Mouse (Mus musculus) heart, adult 2 months (tissue): ENCODE data around the gene Pip5k1c.

ENCODE experiments used
- CTCF ChIP-seq: fragments of 200-600 bp; IDR thresholded peaks from 2 replicates; pipeline ENCODE4 v1.8.1; 2022; ENCODE audit warnings: antibody characterized with exemption, mild to moderate bottlenecking, moderate library complexity
- POLR2A ChIP-seq: fragments of 200-500 bp; IDR thresholded peaks from 2 replicates; pipeline ENCODE4 v1.6.1; 2011; ENCODE audit warnings: mild to moderate bottlenecking, low read depth, low read length, control low read depth; ENCODE audit not compliant: insufficient read depth

DNA sequence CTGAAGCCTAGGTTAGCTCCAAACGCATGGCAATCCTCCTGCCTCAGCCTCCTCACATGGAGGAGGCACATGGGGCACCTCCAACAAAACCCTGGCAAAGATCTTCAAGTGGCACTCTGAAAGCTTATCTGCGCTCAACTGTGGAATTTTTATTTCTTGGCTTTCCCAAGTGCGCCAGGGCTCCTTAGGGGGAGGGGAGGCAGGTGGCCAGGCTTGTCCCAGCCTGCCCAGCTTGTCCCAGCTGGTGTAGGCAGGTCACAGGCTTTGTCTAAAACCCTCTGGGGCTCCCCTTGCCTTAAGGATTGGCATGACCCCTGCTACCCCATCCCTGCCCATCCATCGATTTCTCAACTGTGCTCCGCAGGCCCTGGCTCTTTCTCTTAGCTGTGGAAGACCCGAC is 8.6 kb upstream of the Pip5k1c start:
- TF ChIP-seq POLR2A = no peak
- no peak for TF ChIP-seq CTCF
